Mouse (Mus musculus): ENCODE results near the gene Sh2b3. TPM values are rescaled to one million over a fixed set of nuclear protein-coding genes. Genes with fewer than 3 reads are reported as not detected.

Sh2b3 gene
- total RNA-seq, 2 experiments from 2014 or later = 23.8 to 28.1 TPM

GRCm38 (mm10) chr5:121828491-121829432, 8.7 kb downstream of the Sh2b3 start:
- intact Hi-C loops (cut with DNase I) = no loop called here
- DNase-seq = no peak

GRCm38 (mm10) chr5:121827876-121828275, 9.6 kb downstream of the Sh2b3 start:
- no peak for DNase-seq
- intact Hi-C loops (cut with DNase I) = no loop called here

- intact Hi-C loops (cut with DNase I) = no loop called here
- DNase-seq = no peak
Observed at GRCm38 (mm10) chr5:121825606-121826005, 11.8 kb downstream of the Sh2b3 start.

GRCm38 (mm10) chr5:121824121-121824520, 13.3 kb downstream of the Sh2b3 start:
- peak; percentile 53 to 60 for DNase-seq
- intact Hi-C loops (cut with DNase I) = no loop called here

GRCm38 (mm10) chr5:121823668-121824067, 13.8 kb downstream of the Sh2b3 start:
- intact Hi-C loops (cut with DNase I) = loop anchor here (2.0 kb wide), 1 partner anchor 13 kb away; the partner anchor contains the start of gene Sh2b3
- DNase-seq = no peak

GRCm38 (mm10) chr5:121822786-121823505, 14.5 kb downstream of the Sh2b3 start:
- intact Hi-C loops (cut with DNase I) = loop anchor here (2.0 kb wide), 1 partner anchor 14 kb away; the partner anchor contains the start of gene Sh2b3
- DNase-seq = no peak

- intact Hi-C loops (cut with DNase I) = no loop called here
- no peak for DNase-seq
Observed at GRCm38 (mm10) chr5:121821552-121821951, 15.9 kb downstream of the Sh2b3 start.

GRCm38 (mm10) chr5:121821116-121821515, 16.3 kb downstream of the Sh2b3 start:
- intact Hi-C loops (cut with DNase I) = no loop called here
- no peak for DNase-seq

- intact Hi-C loops (cut with DNase I) = no loop called here
- no peak for DNase-seq
Observed at GRCm38 (mm10) chr5:121820657-121821056, 16.8 kb downstream of the Sh2b3 start.

GRCm38 (mm10) chr5:121820161-121820560, 17.3 kb downstream of the Sh2b3 start:
- intact Hi-C loops (cut with DNase I) = no loop called here
- no peak for DNase-seq

GRCm38 (mm10) chr5:121819559-121819958, 17.9 kb downstream of the Sh2b3 start:
- intact Hi-C loops (cut with DNase I) = no loop called here
- DNase-seq = no peak

GRCm38 (mm10) chr5:121818862-121819261, 18.6 kb downstream of the Sh2b3 start:
- DNase-seq = no peak
- intact Hi-C loops (cut with DNase I) = no loop called here

- intact Hi-C loops (cut with DNase I) = no loop called here
- no peak for DNase-seq
Observed at GRCm38 (mm10) chr5:121818401-121818800, 19.0 kb downstream of the Sh2b3 start.

- no peak for DNase-seq
- intact Hi-C loops (cut with DNase I) = no loop called here
Observed at GRCm38 (mm10) chr5:121817551-121817950, 19.9 kb downstream of the Sh2b3 start.

- intact Hi-C loops (cut with DNase I) = loop anchor here (1.0 kb wide), 1 partner anchor 27 kb away; no protein-coding TSS in a partner anchor
- no peak for DNase-seq
Observed at GRCm38 (mm10) chr5:121816611-121817010, 20.8 kb downstream of the Sh2b3 start.

GRCm38 (mm10) chr5:121815867-121816380, 21.5 kb downstream of the Sh2b3 start:
- intact Hi-C loops (cut with DNase I) = loop anchor here (1.0 kb wide), 1 partner anchor 27 kb away; no protein-coding TSS in a partner anchor

GRCm38 (mm10) chr5:121815067-121815466, 22.4 kb downstream of the Sh2b3 start:
- DNase-seq = peak; percentile 65 to 73
- intact Hi-C loops (cut with DNase I) = no loop called here

More at GRCm38 (mm10) chr5:121815867-121816380, 21.5 kb downstream of the Sh2b3 start:
- DNase-seq = no peak

GRCm38 (mm10) chr5:121813744-121814143, 23.7 kb downstream of the Sh2b3 start:
- DNase-seq = no peak
- intact Hi-C loops (cut with DNase I) = no loop called here

- no peak for DNase-seq
- intact Hi-C loops (cut with DNase I) = no loop called here
Observed at GRCm38 (mm10) chr5:121812526-121813243, 24.8 kb downstream of the Sh2b3 start.

GRCm38 (mm10) chr5:121811485-121811931, 25.9 kb downstream of the Sh2b3 start:
- no peak for DNase-seq
- intact Hi-C loops (cut with DNase I) = no loop called here

Data from heart, postnatal 36 days (tissue).